Mouse (Mus musculus): ENCODE measurements at regions not wholly inside any gene's neighbourhood (a gene's known extent, or its start where the extent isn't known, plus 50 kb on each side); places are given as distances from the start of the nearest gene placed in this dataset.

- no peak for DNase-seq (ENCODE audit: low spot score in 2 of 2)
Measured at GRCm38 (mm10) chr2:7840612-7841011, 331.2 kb upstream of the Celf2 start.

GRCm38 (mm10) chr2:7837877-7838276 lies 328.5 kb upstream of the Celf2 start:
- DNase-seq (ENCODE audit: low spot score in 2 of 2), result no peak

- no peak for DNase-seq (ENCODE audit: low spot score in 2 of 2)
Measured at GRCm38 (mm10) chr2:7831239-7831638, 321.9 kb upstream of the Celf2 start.

GRCm38 (mm10) chr2:7826272-7826671 lies 316.9 kb upstream of the Celf2 start:
- peak; percentile 27 to 32 for DNase-seq (ENCODE audit: low spot score in 2 of 2)

- no peak for DNase-seq (ENCODE audit: low spot score in 2 of 2)
Measured at GRCm38 (mm10) chr2:7796415-7796814, 287.1 kb upstream of the Celf2 start.

GRCm38 (mm10) chr2:7792456-7793145 lies 283.2 kb upstream of the Celf2 start:
- DNase-seq (ENCODE audit: low spot score in 2 of 2), result peak in 1 of 2 experiments; percentile 30

- no peak for DNase-seq (ENCODE audit: low spot score in 2 of 2)
Measured at GRCm38 (mm10) chr2:7778610-7779009, 269.2 kb upstream of the Celf2 start.

- peak; percentile 87 to 94 for DNase-seq (ENCODE audit: low spot score in 2 of 2)
Measured at GRCm38 (mm10) chr2:7734097-7734730, 224.9 kb upstream of the Celf2 start.

GRCm38 (mm10) chr2:7730960-7731359 lies 221.6 kb upstream of the Celf2 start:
- DNase-seq (ENCODE audit: low spot score in 2 of 2), result no peak

- DNase-seq (ENCODE audit: low spot score in 2 of 2), result no peak
Measured at GRCm38 (mm10) chr2:7722283-7722935, 213.0 kb upstream of the Celf2 start.

- no peak for DNase-seq (ENCODE audit: low spot score in 2 of 2)
Measured at GRCm38 (mm10) chr2:7711046-7711445, 201.7 kb upstream of the Celf2 start.

- no peak for DNase-seq (ENCODE audit: low spot score in 2 of 2)
Measured at GRCm38 (mm10) chr2:7710476-7710875, 201.1 kb upstream of the Celf2 start.

GRCm38 (mm10) chr2:7683355-7683754 lies 174.0 kb upstream of the Celf2 start:
- DNase-seq (ENCODE audit: low spot score in 2 of 2), result no peak

GRCm38 (mm10) chr2:7640892-7641291 lies 131.5 kb upstream of the Celf2 start:
- DNase-seq (ENCODE audit: low spot score in 2 of 2), result no peak

GRCm38 (mm10) chr2:7622716-7623285 lies 113.4 kb upstream of the Celf2 start:
- peak; percentile 26 to 34 for DNase-seq (ENCODE audit: low spot score in 2 of 2)

GRCm38 (mm10) chr2:7619888-7620664 lies 110.7 kb upstream of the Celf2 start:
- peak; percentile 72 to 76 for DNase-seq (ENCODE audit: low spot score in 2 of 2)

- no peak for DNase-seq (ENCODE audit: low spot score in 2 of 2)
Measured at GRCm38 (mm10) chr2:7578196-7578595, 68.8 kb upstream of the Celf2 start.
